Mouse (Mus musculus) megakaryocyte progenitor cell, adult 5-6 weeks (primary cell): ENCODE measurements around the gene Gtdc1. TPM values are rescaled to one million over a fixed set of nuclear protein-coding genes. Genes with fewer than 3 reads are reported as not detected.

Experiments
- ATAC-seq: replicated peaks from 2 replicates; pipeline ENCODE4 v1.8.0; 2016; ENCODE audit warnings: mild to moderate bottlenecking, moderate TSS enrichment, inconsistent platforms; ENCODE audit not compliant: poor library complexity
- total RNA-seq, 2 experiments: library from RNA; stranded (forward) in 1 of 2; stranded (reverse) in 1 of 2; fragments of 157-497, 149-512 nt in 1 of 2; fragments of 200-1000 nt in 1 of 2; gene quantifications; 2 replicates each; pipeline versions ENCODE4 v1.2.3 to v1.2.4; 2015 to 2017

Gene Gtdc1
- total RNA-seq, 2 experiments from 2014 or later, result 16.9 to 18.6 TPM

GRCm38 (mm10) chr2:44926167-44926682, 1.2 kb downstream of the Gtdc1 start:
- peak; percentile 30 for ATAC-seq

- no peak for ATAC-seq
Observed at GRCm38 (mm10) chr2:44924618-44925017, 2.8 kb downstream of the Gtdc1 start.

GRCm38 (mm10) chr2:44923056-44923883, 4.2 kb downstream of the Gtdc1 start:
- ATAC-seq, result no peak

DNA sequence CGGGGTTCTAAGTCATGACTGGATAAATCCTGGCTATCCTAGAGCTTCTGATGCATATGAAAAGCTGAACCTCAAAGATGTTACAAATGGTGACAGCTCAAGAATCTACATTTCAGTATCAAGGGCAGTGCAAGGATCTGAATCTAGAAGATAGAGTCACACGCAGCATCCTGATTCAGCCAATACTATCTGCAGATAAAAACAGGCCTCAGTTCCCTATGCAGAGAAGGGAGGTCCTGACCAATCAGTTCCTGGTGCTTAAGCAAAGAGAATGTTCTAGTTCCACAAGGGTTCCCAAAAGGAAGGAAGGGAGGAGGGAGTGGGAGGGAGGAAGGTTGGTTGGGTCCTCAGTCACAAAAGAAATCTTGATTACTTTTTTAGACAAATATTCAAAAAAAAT, 5.0 kb downstream of the Gtdc1 start:
- ATAC-seq, result no peak

DNA sequence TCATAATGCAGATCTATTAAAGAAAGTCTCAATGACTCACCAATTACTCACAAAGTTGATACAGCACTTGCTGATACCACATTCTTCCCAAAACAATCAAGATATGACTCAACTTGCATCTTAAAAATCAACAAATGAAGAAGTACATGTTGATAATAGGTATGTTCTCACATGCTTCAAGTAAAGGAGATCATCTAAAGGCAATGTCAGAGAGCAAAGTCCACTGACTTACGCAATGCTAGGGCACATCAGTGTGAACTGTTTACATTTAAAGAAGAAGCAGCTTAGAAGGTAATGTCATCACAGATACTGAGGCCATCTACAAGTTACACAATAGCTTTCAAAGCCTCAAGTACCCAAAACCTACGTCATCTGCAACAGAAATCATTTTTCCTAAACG, 7.0 kb downstream of the Gtdc1 start:
- peak; percentile 77 for ATAC-seq

- ATAC-seq, result no peak
Observed at GRCm38 (mm10) chr2:44919326-44919725, 8.1 kb downstream of the Gtdc1 start.

GRCm38 (mm10) chr2:44918737-44919136, 8.7 kb downstream of the Gtdc1 start:
- ATAC-seq, result no peak

DNA sequence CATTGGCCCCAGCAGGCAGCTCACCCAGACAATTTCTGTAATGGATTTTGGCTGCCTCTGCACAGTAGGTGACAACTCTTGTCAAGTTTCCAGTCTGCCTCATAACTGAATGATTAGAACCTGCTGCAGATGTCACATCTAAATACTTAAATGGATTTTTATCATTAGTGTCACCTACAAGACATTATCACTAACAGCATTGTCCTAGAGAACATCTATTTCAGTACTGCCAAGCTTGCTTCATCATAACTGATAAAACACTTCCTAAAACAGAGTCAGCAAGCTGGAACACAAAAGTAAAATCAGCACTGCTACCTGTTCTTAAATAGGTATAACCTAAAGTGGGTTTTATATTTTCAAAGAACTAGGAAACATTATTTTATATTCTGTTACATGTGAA, 11.2 kb downstream of the Gtdc1 start:
- no peak for ATAC-seq

GRCm38 (mm10) chr2:44897801-44898200, 29.7 kb downstream of the Gtdc1 start:
- ATAC-seq, result no peak

DNA sequence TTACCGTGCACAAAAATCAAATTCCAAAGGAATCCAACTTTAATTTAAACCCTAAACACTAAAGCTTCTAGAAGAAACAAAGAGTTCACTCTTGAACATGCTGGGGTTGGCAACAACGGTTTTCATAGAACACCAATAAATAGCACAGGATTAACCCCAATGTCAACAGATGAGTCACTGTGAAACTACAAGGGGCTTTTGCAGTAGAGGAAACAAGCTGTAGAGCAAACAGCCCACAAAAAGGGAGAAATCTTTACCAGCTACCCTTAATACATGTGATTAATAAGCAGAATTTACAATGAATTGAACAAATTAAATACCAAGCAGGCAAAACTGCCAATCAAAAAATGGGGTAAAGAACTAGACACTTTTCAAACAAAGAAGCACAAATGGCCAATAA, 53.7 kb downstream of the Gtdc1 start:
- no peak for ATAC-seq

DNA sequence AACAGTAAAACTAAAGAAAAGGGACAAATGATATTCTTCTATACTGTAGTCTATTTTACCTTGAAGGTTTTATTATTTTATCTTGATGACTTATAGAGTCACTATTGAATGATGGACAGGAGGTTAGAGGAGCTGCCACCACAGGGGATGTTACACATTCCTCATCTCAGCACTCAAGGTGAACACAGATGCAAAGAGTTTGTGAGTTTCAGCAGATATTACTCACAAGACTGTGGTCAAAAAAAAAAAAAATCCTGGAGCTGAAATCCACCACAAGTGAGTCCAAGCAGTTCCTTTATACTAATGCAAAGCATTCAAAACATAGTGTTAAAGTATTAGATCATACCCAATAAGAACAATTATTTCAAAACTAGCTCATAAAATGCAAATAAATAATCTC, 62.7 kb downstream of the Gtdc1 start:
- no peak for ATAC-seq

DNA sequence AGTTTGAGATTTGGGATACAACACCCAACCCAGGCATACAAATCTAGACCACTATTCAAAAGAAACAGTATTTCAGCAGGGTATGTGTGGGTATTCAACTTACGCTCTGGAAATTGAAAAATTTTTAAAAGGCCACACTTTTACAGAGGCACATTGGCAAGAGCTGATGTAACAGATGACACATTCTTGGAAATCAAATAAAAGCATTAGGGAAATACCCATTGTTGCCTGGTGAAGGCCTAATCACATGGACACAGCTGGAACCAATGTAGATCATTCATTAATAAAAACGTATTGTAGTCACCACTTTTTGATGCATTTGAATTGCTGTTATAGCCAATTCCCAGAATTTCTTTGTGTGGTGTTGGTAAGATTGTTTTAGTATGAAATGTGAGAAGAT, 73.0 kb downstream of the Gtdc1 start:
- ATAC-seq, result no peak

DNA sequence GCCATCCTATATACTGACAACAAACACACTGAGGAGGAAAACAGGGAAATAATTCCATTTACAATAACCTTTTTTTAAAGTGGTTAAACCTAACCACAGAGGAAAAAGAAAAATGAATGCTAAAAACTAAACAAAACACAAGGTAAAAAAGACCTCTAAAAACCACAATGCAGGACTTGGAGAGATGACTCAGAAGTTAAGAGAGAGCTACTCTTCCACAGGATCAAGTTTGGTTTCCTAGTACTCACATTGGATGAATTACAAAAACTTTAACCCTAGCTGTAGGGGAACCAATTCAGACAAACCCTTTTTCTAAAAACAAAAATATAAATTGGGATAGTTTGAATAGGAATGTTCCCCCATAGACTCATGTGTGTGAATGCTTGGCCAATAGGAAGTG, 77.8 kb downstream of the Gtdc1 start:
- ATAC-seq, result no peak

- no peak for ATAC-seq
Observed at GRCm38 (mm10) chr2:44848156-44848555, 79.3 kb downstream of the Gtdc1 start.

DNA sequence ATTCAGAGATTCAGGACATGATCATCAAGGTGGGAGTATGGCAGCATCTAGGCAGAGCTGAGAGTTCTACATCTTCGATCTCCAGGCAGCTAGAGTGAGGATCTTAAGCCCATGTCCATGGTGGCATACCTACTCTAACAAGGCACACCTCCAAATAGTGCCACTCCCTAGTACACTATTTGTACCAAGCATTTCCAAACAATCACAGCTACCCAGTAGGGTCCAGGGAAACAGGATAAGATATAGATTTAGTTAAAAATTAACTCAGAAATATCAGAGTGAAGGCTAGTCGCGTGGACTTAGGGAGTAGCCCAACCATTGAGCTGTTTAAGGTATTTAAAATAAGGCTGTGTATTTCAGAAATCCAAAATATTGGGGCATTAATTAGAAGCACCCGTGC, 82.0 kb downstream of the Gtdc1 start:
- ATAC-seq, result no peak

DNA sequence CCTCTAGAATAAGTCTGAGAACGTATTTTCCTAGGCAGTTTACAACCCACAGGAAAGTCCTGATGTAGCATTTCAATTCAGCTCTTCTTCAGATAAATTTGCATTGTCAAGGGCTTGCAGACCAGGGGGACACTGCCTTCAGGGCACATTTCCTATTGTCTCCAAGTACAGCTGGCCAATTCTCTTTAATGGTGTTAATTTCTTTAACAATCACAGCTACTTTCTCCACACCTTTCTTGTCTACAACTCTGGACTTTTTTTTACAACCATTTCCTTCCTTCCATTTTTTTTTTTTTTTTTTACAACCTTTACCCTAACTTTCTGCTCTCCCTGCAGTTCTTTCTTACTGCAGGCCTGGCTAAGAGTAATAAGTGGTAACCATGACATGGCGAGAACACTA, 97.7 kb downstream of the Gtdc1 start:
- no peak for ATAC-seq

DNA sequence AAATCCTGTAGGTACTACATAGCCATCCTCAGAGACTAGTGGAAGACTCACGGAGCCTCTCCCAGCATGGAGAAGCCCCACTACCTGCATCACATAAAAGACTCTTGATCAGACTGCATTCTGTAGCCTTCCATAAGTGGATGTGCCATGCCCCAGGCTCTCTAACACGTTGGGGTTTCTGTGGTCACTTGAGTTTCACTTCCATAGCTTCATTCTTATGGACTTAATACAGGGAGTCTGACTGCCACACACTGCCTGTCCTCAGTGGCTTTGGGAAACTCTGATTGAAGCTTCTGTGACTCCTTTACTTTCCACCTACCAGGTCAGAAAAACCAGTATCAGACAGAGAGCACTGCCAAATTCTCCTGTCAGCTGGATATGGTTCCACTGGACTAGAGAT, 98.1 kb downstream of the Gtdc1 start:
- peak; percentile 81 for ATAC-seq

DNA sequence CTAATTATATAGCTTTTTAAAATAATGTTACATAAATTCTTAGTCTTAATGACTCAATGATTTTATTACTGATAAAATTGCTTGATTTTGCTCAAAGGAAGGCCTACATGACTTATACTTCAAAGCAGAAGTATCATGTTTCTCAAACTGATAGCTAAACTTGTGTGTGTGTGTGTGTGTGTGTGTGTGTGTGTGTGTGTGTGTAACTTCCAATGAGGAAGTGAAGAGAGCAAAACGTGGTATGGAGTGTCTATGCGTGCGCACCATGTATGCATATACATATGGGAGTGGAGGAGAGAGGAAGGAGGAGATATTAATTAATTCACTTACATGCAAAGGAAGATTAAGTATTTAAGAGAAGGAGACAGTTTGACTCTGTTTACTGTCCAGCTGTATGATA, 100.8 kb downstream of the Gtdc1 start:
- ATAC-seq, result no peak

DNA sequence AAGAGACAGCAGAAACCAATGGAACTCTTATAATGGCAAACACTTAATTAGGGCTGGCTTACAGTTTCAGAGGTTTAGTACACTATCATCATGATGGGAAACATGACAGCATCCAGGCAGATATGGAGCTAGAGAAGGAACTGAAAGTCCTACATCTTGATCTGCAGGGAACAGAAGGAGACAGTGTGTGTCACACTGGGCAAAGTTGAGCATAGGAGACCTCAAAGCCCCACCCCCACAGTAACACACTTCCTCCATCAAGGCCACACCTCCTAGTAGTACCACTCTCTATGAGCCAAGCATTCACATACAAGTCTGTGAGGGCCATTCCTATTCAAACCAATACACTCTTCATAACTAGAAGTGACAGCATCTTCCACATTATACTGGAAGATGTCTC, 109.7 kb downstream of the Gtdc1 start:
- ATAC-seq, result peak; percentile 85

- peak; percentile 52; the same call in 1 of the 2 replicates for ATAC-seq
Observed at GRCm38 (mm10) chr2:44813729-44814128, 113.7 kb downstream of the Gtdc1 start.

DNA sequence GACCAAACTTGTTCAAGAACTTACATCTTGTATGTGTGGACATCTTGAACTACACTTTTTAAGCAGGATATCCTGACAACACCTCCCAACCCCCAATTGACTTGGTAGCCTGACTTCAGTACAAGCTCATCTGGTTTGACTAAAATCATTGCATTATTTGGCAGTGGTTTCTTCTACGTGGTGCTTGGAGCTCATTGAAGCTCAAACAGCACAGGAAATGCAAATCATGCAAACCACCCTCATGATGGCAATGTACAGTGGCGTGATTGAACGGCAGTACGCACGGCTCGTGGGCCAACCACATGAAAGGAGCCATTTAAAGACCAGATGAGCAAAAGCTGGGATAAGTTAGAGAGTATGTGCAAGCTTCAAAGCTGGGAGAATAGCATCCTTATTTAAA, 123.0 kb downstream of the Gtdc1 start:
- no peak for ATAC-seq

DNA sequence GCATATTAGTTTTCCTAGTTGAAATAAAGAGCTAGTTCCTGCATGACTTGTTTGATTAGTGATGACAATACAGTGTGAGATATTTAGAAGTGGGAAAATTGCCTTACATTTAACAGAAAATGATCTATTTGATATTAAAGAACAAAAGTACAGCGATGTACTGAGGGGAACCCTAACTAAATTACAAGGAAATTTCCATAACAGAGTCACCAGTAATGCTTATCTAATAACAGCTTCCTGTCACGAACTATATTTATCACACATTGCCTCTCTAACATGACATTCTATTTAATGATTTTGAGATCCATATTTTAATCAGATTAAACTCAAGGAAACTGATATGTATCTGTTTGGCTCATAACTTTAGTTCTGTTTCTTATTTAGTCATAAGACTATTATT, 126.1 kb downstream of the Gtdc1 start:
- ATAC-seq, result no peak

DNA sequence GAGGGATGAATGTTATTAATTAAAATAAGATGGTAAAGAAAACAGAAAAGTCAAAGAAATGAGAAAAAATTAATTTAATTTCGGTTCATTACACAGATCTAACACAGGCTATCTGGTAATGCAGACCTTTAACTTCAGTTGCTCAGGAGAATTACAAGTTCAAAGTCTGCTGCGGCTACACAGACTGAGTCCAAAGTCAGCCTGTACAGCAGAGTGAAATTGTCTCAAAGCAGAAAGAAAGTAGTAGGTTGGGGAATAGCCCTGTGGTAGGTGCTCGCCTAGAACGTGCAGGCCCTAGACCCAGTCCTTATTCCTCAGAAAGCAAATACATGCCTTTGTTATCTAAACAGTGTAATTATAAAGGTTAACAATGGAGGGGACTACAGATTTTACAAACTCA, 135.6 kb downstream of the Gtdc1 start:
- no peak for ATAC-seq
